Mouse (Mus musculus) heart, adult 2 months (tissue): ENCODE results near the gene Sept1.

ENCODE experiments used
- CTCF ChIP-seq: fragments of 200-600 bp; IDR thresholded peaks from 2 replicates; pipeline ENCODE4 v1.8.1; 2022; ENCODE audit warnings: antibody characterized with exemption, mild to moderate bottlenecking, moderate library complexity
- EP300 ChIP-seq: fragments of 200-500 bp; IDR thresholded peaks from 2 replicates; pipeline ENCODE4 v1.6.1; 2011; ENCODE audit warnings: low read depth, low read length, control low read depth; ENCODE audit not compliant: insufficient read depth
- POLR2A ChIP-seq: fragments of 200-500 bp; IDR thresholded peaks from 2 replicates; pipeline ENCODE4 v1.6.1; 2011; ENCODE audit warnings: mild to moderate bottlenecking, low read depth, low read length, control low read depth; ENCODE audit not compliant: insufficient read depth

DNA sequence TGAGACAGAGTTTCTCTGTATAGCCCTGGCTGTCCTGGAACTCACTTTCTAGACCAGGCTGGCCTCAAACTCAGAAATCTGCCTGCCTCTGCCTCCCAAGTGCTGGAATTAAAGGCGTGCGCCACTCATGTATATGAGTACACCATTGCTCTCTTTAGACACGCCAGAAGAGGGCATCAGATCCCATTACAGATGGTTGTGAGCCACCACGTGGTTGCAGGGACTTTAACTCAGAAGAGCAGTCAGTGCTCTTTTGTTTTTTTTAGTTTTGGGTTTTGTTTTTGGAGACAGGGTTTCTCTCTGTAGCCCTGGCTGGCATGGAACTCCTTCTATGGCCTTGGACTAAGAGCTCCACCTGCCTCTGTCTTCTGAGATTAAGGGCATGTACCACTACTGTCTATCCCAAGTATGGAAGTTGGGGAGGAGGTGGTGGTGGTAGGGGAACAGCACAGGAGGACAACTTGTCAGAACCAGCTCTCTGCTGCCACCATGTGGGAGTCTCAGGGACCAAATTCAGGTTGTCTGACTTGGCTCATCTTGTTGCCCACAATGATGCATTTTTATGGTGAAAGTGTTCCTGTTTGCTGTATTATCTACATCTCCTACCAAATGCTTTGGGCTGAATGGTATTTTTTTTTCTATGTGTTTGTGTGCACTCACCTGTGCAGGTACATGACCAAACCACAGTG is 4.2 kb downstream of the Sept1 start:
- TF ChIP-seq POLR2A (no peak), CTCF (peak; percentile 91), EP300 (peak; percentile 62; the same call in 1 of the 2 replicates)
